Mouse (Mus musculus): ENCODE measurements around the gene Chchd3. TPM values are rescaled to one million over a fixed set of nuclear protein-coding genes. Genes with fewer than 3 reads are reported as not detected.

Gene Chchd3
- total RNA-seq, 2 experiments from 2014 or later = 100 to 111 TPM

GRCm38 (mm10) chr6:32937643-32938042 lies 122.4 kb downstream of the Chchd3 start:
- DNase-seq (ENCODE audit: low spot score in 2 of 2) = no peak

- no peak for DNase-seq (ENCODE audit: low spot score in 2 of 2)
These were observed 123.3 kb downstream of the Chchd3 start for GRCm38 (mm10) chr6:32936794-32937193.

- no peak for DNase-seq (ENCODE audit: low spot score in 2 of 2)
These were observed 123.7 kb downstream of the Chchd3 start for GRCm38 (mm10) chr6:32936365-32936764.

- no peak for DNase-seq (ENCODE audit: low spot score in 2 of 2)
These were observed 124.5 kb downstream of the Chchd3 start for GRCm38 (mm10) chr6:32935576-32935975.

GRCm38 (mm10) chr6:32931106-32931770 lies 128.8 kb downstream of the Chchd3 start:
- no peak for DNase-seq (ENCODE audit: low spot score in 2 of 2)

GRCm38 (mm10) chr6:32922391-32922790 lies 137.7 kb downstream of the Chchd3 start:
- no peak for DNase-seq (ENCODE audit: low spot score in 2 of 2)

GRCm38 (mm10) chr6:32920091-32920490 lies 140.0 kb downstream of the Chchd3 start:
- no peak for DNase-seq (ENCODE audit: low spot score in 2 of 2)

GRCm38 (mm10) chr6:32910692-32911091 lies 149.4 kb downstream of the Chchd3 start:
- no peak for DNase-seq (ENCODE audit: low spot score in 2 of 2)

- DNase-seq (ENCODE audit: low spot score in 2 of 2) = no peak
These were observed 161.0 kb downstream of the Chchd3 start for GRCm38 (mm10) chr6:32899061-32899460.

GRCm38 (mm10) chr6:32894100-32894499 lies 166.0 kb downstream of the Chchd3 start:
- no peak for DNase-seq (ENCODE audit: low spot score in 2 of 2)

GRCm38 (mm10) chr6:32890726-32891125 lies 169.3 kb downstream of the Chchd3 start:
- no peak for DNase-seq (ENCODE audit: low spot score in 2 of 2)

- DNase-seq (ENCODE audit: low spot score in 2 of 2) = no peak
These were observed 171.0 kb downstream of the Chchd3 start for GRCm38 (mm10) chr6:32888894-32889529.

GRCm38 (mm10) chr6:32878586-32878985 lies 181.5 kb downstream of the Chchd3 start:
- peak; percentile 31 to 80 for DNase-seq (ENCODE audit: low spot score in 2 of 2)

GRCm38 (mm10) chr6:32874176-32874575 lies 185.9 kb downstream of the Chchd3 start:
- DNase-seq (ENCODE audit: low spot score in 2 of 2) = no peak

GRCm38 (mm10) chr6:32872805-32873204 lies 187.3 kb downstream of the Chchd3 start:
- DNase-seq (ENCODE audit: low spot score in 2 of 2) = no peak

- DNase-seq (ENCODE audit: low spot score in 2 of 2) = no peak
These were observed 209.1 kb downstream of the Chchd3 start for GRCm38 (mm10) chr6:32850960-32851359.

- no peak for DNase-seq (ENCODE audit: low spot score in 2 of 2)
These were observed 211.1 kb downstream of the Chchd3 start for GRCm38 (mm10) chr6:32848974-32849373.

GRCm38 (mm10) chr6:32845463-32845862 lies 214.6 kb downstream of the Chchd3 start:
- no peak for DNase-seq (ENCODE audit: low spot score in 2 of 2)

GRCm38 (mm10) chr6:32837939-32838301 lies 222.1 kb downstream of the Chchd3 start:
- DNase-seq (ENCODE audit: low spot score in 2 of 2) = no peak

- peak; percentile 27 to 30 for DNase-seq (ENCODE audit: low spot score in 2 of 2)
These were observed 222.7 kb downstream of the Chchd3 start for GRCm38 (mm10) chr6:32837165-32837938.

- no peak for DNase-seq (ENCODE audit: low spot score in 2 of 2)
These were observed 236.0 kb downstream of the Chchd3 start for GRCm38 (mm10) chr6:32823856-32824620.

Measured in layer of hippocampus, postnatal 14 days (tissue).